Mouse (Mus musculus): ENCODE measurements at regions not wholly inside any gene's neighbourhood (a gene's known extent, or its start where the extent isn't known, plus 50 kb on each side); places are given as distances from the start of the nearest gene placed in this dataset.

- TF ChIP-seq CTCF (IDR thresholded peaks at IDR 0.05; ENCODE audit: low read depth, low read length) (no peak), EP300 (IDR thresholded peaks at IDR 0.05; ENCODE audit: insufficient read depth, low read depth, low read length) (no peak), POLR2A (IDR thresholded peaks at IDR 0.05; ENCODE audit: insufficient read depth, low read length) (no peak)
Observed at GRCm38 (mm10) chr4:89834552-89835206, 155.4 kb downstream of the Dmrta1 start.
